Mouse (Mus musculus): ENCODE measurements at regions not wholly inside any gene's neighbourhood (a gene's known extent, or its start where the extent isn't known, plus 50 kb on each side); places are given as distances from the start of the nearest gene placed in this dataset.

DNA sequence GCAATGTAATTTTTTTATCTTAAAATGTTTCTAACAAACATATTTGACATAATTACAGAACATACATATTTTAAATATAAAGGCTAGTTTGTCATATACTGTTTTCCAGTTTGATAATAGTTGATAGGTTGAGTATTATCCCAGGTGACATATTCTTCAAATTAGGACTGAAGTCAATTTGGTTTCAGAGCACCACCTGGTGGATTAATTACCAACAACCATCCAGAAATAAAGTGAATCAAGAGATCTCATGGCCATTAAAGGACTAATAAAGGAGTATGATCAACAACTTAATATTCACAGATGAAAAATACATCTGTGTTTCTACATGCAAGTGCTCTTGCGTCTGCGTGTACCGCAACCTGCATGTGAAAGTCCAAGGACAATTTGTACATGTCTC, 50.3 kb upstream of the Nmu start:
- no peak overlapping the region for H3K4me2 ChIP-seq
- H3K9me3 ChIP-seq: no peaks in the 10 kb centered on the region
- ATAC-seq (ENCODE audit: insufficient number of reproducible peaks, insufficient read depth, low FRiP score, low TSS enrichment, low read depth): no peak
- 90% methylated on average over 3 of the region's 3 CpGs for WGBS
- no peaks in the 10 kb centered on the region for H3K36me3 ChIP-seq
- H3K4me1 ChIP-seq: peaks cover 15% of the 10 kb centered on the region; the same call in 1 of the 2 replicates
- H3K4me3 ChIP-seq: no peak overlapping the region
- no peak overlapping the region for H3K27ac ChIP-seq
- no peak overlapping the region for H3K9ac ChIP-seq
- H3K27me3 ChIP-seq: no peaks in the 10 kb centered on the region

DNA sequence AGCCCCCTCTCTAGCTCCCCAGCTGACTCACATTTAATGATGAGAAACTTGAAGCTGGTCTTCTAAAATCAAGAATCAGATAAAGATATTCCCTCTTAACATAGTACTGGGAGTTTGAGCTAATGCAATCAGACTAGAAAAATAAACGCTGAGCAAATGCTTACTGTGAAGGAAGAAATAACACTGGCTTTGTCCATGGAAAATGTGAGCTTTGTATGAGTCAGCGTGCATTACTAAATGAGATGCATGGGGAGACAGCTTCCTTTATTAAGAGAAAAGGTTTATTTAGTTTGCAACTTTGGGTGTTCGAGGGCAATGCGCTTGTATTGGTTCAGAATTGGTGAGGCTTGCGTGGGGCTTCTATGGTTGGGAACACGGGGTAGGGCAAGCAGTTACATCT, 52.7 kb upstream of the Nmu start:
- 80% methylated on average over 6 of the region's 6 CpGs for WGBS

DNA sequence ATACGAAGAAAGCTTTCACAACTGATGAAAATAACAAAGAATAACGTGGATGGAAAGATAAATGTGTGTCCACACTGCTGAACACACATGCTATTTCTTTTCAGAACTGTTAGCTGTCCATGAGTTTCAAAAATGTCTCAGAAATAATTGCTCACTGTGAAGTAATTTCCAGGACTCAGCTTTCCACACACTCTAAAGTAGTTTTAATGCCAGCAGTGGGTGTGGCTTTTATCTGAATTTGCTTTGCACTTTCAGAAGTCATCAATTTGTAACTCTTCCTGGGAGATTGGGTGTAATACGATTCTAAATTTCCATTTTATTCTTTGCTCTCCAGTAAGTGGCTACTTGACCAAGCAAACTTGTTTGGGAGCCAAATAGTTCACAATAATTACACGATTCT, 53.5 kb upstream of the Nmu start:
- Histone ChIP-seq H3K9me3 (no peaks in the 10 kb centered on the region), H3K27me3 (no peaks in the 10 kb centered on the region), H3K4me2 (no peak overlapping the region), H3K9ac (no peak overlapping the region), H3K27ac (no peak overlapping the region), H3K4me3 (no peak overlapping the region), H3K4me1 (peaks cover 19% of the 10 kb centered on the region; the same call in 1 of the 2 replicates), H3K36me3 (no peaks in the 10 kb centered on the region)
- 70% methylated on average over 4 of the region's 4 CpGs for WGBS
- no peak for ATAC-seq (ENCODE audit: insufficient number of reproducible peaks, insufficient read depth, low FRiP score, low TSS enrichment, low read depth)

More for the DNA sequence above, 52.7 kb upstream of the Nmu start:
- H3K4me1 ChIP-seq: peaks cover 19% of the 10 kb centered on the region; the same call in 1 of the 2 replicates
- H3K36me3 ChIP-seq: no peaks in the 10 kb centered on the region
- ATAC-seq (ENCODE audit: insufficient number of reproducible peaks, insufficient read depth, low FRiP score, low TSS enrichment, low read depth): no peak
- no peak overlapping the region for H3K27ac ChIP-seq
- no peak overlapping the region for H3K9ac ChIP-seq
- no peak overlapping the region for H3K4me2 ChIP-seq
- H3K27me3 ChIP-seq: no peaks in the 10 kb centered on the region
- H3K4me3 ChIP-seq: no peak overlapping the region
- no peaks in the 10 kb centered on the region for H3K9me3 ChIP-seq

DNA sequence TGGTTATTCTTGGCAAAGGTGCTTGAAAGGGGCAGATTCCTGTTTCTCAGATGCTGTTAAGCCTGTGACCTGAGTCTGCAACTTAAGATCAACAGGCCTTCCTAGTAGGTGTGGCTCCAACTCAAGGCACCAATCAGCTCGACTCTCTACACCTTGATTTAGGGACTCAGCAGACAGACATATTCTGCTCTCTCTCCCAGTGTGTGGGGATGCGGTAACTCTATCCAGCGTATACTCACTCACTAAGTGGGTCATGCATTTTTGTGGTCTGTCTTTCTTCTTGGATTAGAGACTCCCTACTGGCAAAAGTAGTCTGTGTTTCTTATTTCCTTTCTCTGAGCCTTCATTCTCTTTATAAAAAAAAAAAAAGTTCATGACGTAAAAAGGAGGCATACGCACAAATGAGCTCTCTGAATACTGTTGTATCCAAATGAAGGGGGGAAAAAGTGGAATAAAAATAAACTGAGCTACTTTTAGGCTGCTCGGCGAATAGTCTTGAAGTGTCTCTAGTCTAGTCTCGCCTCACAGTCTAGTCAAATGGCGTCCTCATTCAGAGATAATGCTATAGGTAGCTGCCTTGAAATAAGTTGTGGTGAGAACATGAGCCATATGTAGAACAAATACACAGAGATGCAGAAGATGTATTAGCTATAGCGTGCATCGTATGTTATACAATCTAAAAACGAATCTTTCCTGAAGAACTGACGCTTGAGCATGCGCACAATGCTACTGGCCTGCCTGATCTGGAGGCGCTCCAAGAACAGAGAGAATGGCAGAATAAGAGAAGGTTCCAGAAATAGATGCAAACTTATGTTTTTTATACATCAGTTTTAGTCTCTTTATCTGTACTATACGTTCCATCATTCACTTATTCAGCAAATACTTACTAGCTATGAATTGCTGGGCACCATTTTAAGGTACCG, 55.6 kb upstream of the Nmu start:
- peak overlapping the region; percentile 36 for H3K4me2 ChIP-seq

DNA sequence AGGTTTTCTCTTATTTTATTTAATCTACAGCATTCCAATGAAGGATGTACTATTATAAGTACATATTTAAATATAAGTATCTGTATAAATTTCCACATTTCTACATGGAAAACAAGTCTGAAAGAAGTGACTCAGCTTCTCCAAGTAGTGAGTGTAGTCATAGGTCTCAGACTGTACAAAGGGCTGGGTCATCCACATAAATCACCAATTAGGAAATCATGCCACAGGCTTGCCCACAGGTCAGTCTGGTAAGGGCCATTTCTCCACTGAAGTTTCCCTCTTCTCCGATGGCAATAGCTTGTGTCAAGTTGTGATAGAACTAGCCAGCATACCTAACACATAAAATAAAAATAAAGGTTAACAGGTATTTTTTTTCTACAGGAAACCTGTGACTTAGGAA, 56.3 kb upstream of the Nmu start:
- no peaks in the 10 kb centered on the region for H3K9me3 ChIP-seq
- no peak for ATAC-seq (ENCODE audit: insufficient number of reproducible peaks, insufficient read depth, low FRiP score, low TSS enrichment, low read depth)
- 90% methylated on average over 1 of the region's 1 CpGs for WGBS
- H3K4me2 ChIP-seq: no peak overlapping the region
- H3K9ac ChIP-seq: no peak overlapping the region
- no peaks in the 10 kb centered on the region for H3K27me3 ChIP-seq
- no peaks in the 10 kb centered on the region for H3K36me3 ChIP-seq
- H3K27ac ChIP-seq: no peak overlapping the region
- no peak overlapping the region for H3K4me3 ChIP-seq
- H3K4me1 ChIP-seq: peaks cover 17% of the 10 kb centered on the region; the same call in 1 of the 2 replicates

More for the DNA sequence above, 55.6 kb upstream of the Nmu start:
- H3K4me3 ChIP-seq: no peak overlapping the region
- H3K9ac ChIP-seq: no peak overlapping the region
- 67% methylated on average over 17 of the region's 17 CpGs for WGBS
- H3K36me3 ChIP-seq: no peaks in the 10 kb centered on the region
- no peak overlapping the region; the same call in 1 of the 2 replicates for H3K27ac ChIP-seq
- peak; percentile 85 for ATAC-seq (ENCODE audit: insufficient number of reproducible peaks, insufficient read depth, low FRiP score, low TSS enrichment, low read depth)
- H3K9me3 ChIP-seq: no peaks in the 10 kb centered on the region
- peaks cover 17% of the 10 kb centered on the region; the same call in 1 of the 2 replicates for H3K4me1 ChIP-seq
- no peaks in the 10 kb centered on the region for H3K27me3 ChIP-seq

DNA sequence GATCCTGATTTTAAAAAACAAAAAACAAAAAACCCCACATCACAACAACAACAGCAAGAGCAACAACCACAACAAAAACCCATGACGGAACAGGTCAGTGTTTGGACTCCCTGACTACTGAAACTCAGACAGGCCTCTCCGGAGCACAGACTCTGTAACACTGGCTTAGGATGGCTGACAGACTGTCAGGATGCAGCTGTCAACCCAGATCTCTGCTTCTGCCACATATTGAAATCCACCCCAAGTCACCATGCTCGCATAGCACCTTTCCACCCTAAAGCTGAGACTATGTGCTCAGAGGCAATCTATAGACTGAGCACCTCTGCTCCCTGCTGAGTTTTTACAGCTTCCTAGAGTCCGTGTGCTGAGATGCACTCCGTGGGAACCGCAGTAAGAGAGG, 57.0 kb upstream of the Nmu start:
- Histone ChIP-seq H3K4me3 (no peak overlapping the region), H3K9me3 (no peaks in the 10 kb centered on the region), H3K4me2 (no peak overlapping the region), H3K36me3 (no peaks in the 10 kb centered on the region), H3K27ac (no peak overlapping the region), H3K27me3 (no peaks in the 10 kb centered on the region), H3K9ac (no peak overlapping the region), H3K4me1 (peaks cover 17% of the 10 kb centered on the region; the same call in 1 of the 2 replicates)
- ATAC-seq (ENCODE audit: insufficient number of reproducible peaks, insufficient read depth, low FRiP score, low TSS enrichment, low read depth): no peak
- 88% methylated on average over 6 of the region's 6 CpGs for WGBS

DNA sequence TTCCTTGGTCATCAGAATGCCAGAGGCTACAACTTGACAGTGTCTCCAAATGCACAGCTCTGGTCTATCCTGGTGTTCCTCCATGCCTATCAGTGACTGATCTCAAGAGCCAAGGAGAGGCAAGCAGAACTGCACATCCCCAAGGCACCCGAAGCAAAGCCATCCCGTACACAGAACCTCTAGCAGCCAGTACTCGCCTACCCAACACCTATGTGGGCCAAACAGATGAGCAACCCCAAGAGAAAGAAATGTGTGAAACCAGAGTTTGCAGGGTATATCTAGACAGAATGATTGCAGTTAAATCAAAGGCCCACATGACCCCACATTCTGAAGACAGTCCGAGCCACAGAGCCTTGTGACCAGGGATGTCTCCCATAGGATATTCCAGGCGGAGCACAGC, 60.0 kb upstream of the Nmu start:
- no peaks in the 10 kb centered on the region for H3K9me3 ChIP-seq
- H3K4me3 ChIP-seq: no peak overlapping the region
- 96% methylated on average over 5 of the region's 5 CpGs for WGBS
- H3K27ac ChIP-seq: no peak overlapping the region
- no peak for ATAC-seq (ENCODE audit: insufficient number of reproducible peaks, insufficient read depth, low FRiP score, low TSS enrichment, low read depth)
- H3K36me3 ChIP-seq: no peaks in the 10 kb centered on the region
- H3K27me3 ChIP-seq: no peaks in the 10 kb centered on the region
- no peak overlapping the region for H3K4me2 ChIP-seq
- H3K4me1 ChIP-seq: peaks cover 7% of the 10 kb centered on the region; the same call in 1 of the 2 replicates
- H3K9ac ChIP-seq: no peak overlapping the region

DNA sequence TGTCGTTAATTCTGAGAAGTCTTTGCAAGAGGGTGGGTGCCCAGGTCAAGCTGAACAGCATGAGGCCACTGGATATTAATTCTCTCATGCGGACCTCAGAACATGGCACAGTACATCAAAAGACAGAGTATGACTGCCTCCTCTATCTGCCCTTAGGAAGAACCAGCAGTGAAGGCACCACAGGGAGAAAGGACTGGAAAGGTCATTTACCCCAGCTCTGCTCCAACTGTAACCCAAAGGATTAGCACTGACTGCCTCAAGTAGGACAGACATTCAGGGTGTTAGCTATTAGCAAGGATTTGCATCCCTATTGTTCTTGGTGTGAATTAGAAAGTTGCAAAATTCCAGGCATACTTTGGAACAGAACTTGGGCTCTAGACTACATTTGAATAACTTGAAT, 58.2 kb upstream of the Gm7271 start:
- Histone ChIP-seq H3K4me3 (no peak overlapping the region), H3K27me3 (no peaks in the 10 kb centered on the region), H3K4me2 (no peak overlapping the region), H3K27ac (no peak overlapping the region), H3K9me3 (no peaks in the 10 kb centered on the region), H3K4me1 (no peaks in the 10 kb centered on the region), H3K36me3 (no peaks in the 10 kb centered on the region), H3K9ac (no peak overlapping the region)
- WGBS: 92% methylated on average over 2 of the region's 2 CpGs
- ATAC-seq (ENCODE audit: insufficient number of reproducible peaks, insufficient read depth, low FRiP score, low TSS enrichment, low read depth): no peak

DNA sequence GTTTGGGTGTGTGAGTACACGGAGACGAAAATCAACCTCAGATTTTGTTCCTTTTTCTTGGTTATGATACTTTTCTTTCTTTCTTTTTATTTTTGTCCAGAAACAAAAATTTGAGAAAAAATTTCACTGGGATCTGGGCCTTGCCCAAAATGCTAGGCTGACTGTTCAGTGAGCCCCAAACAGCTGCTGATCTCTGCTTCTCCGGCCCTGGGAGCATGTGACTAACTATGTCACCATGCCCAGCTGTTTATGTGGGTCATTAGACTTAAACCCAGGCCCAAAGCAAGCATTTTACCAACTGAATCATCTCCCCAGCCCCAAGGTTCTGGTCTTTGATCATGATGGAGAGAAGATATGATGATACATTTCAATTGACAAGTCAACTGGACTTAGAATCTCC, 56.3 kb upstream of the Gm7271 start:
- no peak overlapping the region for H3K9ac ChIP-seq
- H3K4me1 ChIP-seq: no peaks in the 10 kb centered on the region
- H3K4me2 ChIP-seq: no peak overlapping the region
- no peak overlapping the region for H3K4me3 ChIP-seq
- H3K9me3 ChIP-seq: no peaks in the 10 kb centered on the region
- ATAC-seq (ENCODE audit: insufficient number of reproducible peaks, insufficient read depth, low FRiP score, low TSS enrichment, low read depth): no peak
- no peaks in the 10 kb centered on the region for H3K36me3 ChIP-seq
- H3K27me3 ChIP-seq: no peaks in the 10 kb centered on the region
- WGBS: 94% methylated on average over 3 of the region's 3 CpGs
- H3K27ac ChIP-seq: no peak overlapping the region

DNA sequence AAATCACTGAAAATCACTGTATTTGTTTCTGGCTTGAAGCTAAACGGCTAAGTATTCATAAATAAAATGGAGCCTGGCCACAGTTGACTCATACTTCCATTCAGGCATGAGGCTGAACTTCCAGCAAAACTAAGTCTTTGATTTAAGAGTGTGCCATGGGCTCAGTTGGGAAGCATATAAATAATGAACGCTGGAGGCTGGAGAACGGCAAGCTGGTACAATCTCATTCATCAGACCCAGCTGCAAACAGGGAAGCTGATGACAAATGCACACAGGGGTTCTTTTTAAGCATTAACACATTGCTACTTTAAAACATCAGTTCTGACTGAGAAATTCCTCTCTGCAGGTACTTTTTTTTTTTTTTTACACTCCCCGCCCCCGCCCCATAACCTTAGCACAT, 54.4 kb upstream of the Gm7271 start:
- Histone ChIP-seq H3K9ac (no peak overlapping the region), H3K27me3 (no peaks in the 10 kb centered on the region), H3K4me1 (no peaks in the 10 kb centered on the region), H3K36me3 (no peaks in the 10 kb centered on the region), H3K9me3 (0 out of 2 replicates have a peak, but pooled peaks cover 4% of the 10 kb centered on the region), H3K4me2 (no peak overlapping the region), H3K4me3 (no peak overlapping the region), H3K27ac (no peak overlapping the region)
- ATAC-seq (ENCODE audit: insufficient number of reproducible peaks, insufficient read depth, low FRiP score, low TSS enrichment, low read depth): no peak
- WGBS: 80% methylated on average over 5 of the region's 5 CpGs

DNA sequence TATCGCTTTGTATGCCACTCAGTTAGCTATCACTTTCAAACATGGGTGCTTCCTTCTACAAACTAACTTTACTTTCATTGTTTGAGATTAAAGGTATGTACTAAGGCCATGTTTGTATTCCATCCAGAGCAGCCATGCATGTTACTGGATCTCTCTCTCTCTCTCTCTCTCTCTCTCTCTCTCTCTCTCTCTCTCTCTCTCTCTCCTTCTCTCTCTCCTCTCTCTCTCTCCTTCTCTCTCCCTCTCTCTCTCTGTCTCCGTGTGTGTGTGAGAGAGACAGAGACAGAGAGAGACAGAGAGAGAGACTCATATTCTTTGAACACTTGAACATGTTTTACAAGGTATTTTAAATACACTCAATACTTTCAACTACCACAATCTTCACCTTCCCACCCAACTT, 50.2 kb upstream of the Gm7271 start:
- Histone ChIP-seq H3K4me1 (no peaks in the 10 kb centered on the region), H3K4me2 (no peak overlapping the region), H3K9me3 (0 out of 2 replicates have a peak, but pooled peaks cover 4% of the 10 kb centered on the region), H3K9ac (no peak overlapping the region), H3K36me3 (no peaks in the 10 kb centered on the region), H3K4me3 (no peak overlapping the region), H3K27me3 (no peaks in the 10 kb centered on the region), H3K27ac (no peak overlapping the region)
- 83% methylated on average over 2 of the region's 2 CpGs for WGBS
- no peak for ATAC-seq (ENCODE audit: insufficient number of reproducible peaks, insufficient read depth, low FRiP score, low TSS enrichment, low read depth)

All from embryonic facial prominence, embryonic 13.5 days (tissue).